7 mouse cellular contexts compared by ENCODE assay signal in genomic region chr19:4439161-4439801, GRCm38 (mm10). TPM values are rescaled to one million over a fixed set of nuclear protein-coding genes. Genes with fewer than 3 reads are reported as not detected.
DNase-seq lines count a peak whose midpoint lies in the region; ATAC-seq and TF ChIP-seq lines count a peak whose summit lies in the region.

TSS of gene Rhod (minus strand) at chr19:4439432.

- in situ Hi-C loops in CH12.LX (cut with MboI; ENCODE audit: low pct_ligation_motif_present, low pct_unique_long_range_greater_than_20kb, low sequenced_read_pairs) = no loop called here

- TF ChIP-seq EP300 in CH12.LX (IDR thresholded peaks at IDR 0.05; ENCODE audit: low read length) = no peak
- TF ChIP-seq EP300 in liver, embryonic 14.5 days (IDR thresholded peaks at IDR 0.05; ENCODE audit: low read depth) = no peak

- WGBS in liver, embryonic 14.5 days (ENCODE audit: insufficient replicate concordance) = 3% methylated on average over 48 of the region's 51 CpGs
- under 1% methylated on average over 50 of the region's 51 CpGs for WGBS in neural tube, embryonic 14.5 days

- 0 out of 4 replicates have a peak, but pooled peaks of 1 of the 2 experiments have one; percentile 13 for TF ChIP-seq CTCF in CH12.LX (conservative IDR thresholded peaks at IDR 0.05 in 1 of 2, IDR thresholded peaks at IDR 0.05 in 1 of 2; ENCODE audit: low read depth in 2 of 2, low read length in 2 of 2)
- TF ChIP-seq CTCF in gastrocnemius, adult 2 months (IDR thresholded peaks at IDR 0.05) = 0 out of 2 replicates have a peak, but pooled peaks have one; percentile 8
- 0 out of 2 replicates have a peak, but pooled peaks have one; percentile 2 for TF ChIP-seq CTCF in liver, embryonic 14.5 days (IDR thresholded peaks at IDR 0.05; ENCODE audit: low read depth)

- peak; percentile 40 for ATAC-seq in liver, embryonic 14.5 days (ENCODE audit: insufficient read depth)
- peak; percentile 55 for ATAC-seq in neural tube, embryonic 14.5 days (ENCODE audit: low read depth)

- H3K4me3 ChIP-seq in CH12.LX (replicated peaks in 1 of 3; ENCODE audit: low read depth in 2 of 3, low read length in 2 of 3, poor library complexity in 1 of 3) = peak within 1 kb of the TSS; percentile 73 to 89 (median 84)
- peak within 1 kb of the TSS; percentile 81 for H3K4me3 ChIP-seq in gastrocnemius, adult 2 months
- H3K4me3 ChIP-seq in liver, embryonic 14.5 days (ENCODE audit: insufficient read depth in 1 of 2, low read depth in 2 of 2, low read length in 2 of 2) = peak within 1 kb of the TSS; percentile 46 to 55
- peak within 1 kb of the TSS; percentile 42 for H3K4me3 ChIP-seq in neural tube, embryonic 14.5 days (ENCODE audit: low read depth, low read length)

- H3K36me3 ChIP-seq in CH12.LX (replicated peaks in 1 of 2; ENCODE audit: control insufficient read depth in 1 of 2, insufficient read depth in 1 of 2, low read length in 1 of 2) = peaks cover 0 to 29% of the 10 kb centered on the region in 2 experiments
- no peaks in the 10 kb centered on the region for H3K36me3 ChIP-seq in liver, embryonic 14.5 days (replicated peaks; ENCODE audit: control insufficient read depth, insufficient read depth, low read depth)
- no peaks in the 10 kb centered on the region for H3K36me3 ChIP-seq in neural tube, embryonic 14.5 days (ENCODE audit: control insufficient read depth, insufficient read depth, low read length)

- peaks cover 10 to 38% of the 10 kb centered on the region in 2 experiments for H3K4me1 ChIP-seq in CH12.LX (ENCODE audit: control insufficient read depth in 1 of 2, insufficient read depth in 2 of 2)
- H3K4me1 ChIP-seq in liver, embryonic 14.5 days (replicated peaks; ENCODE audit: control insufficient read depth in 2 of 2, insufficient read depth in 2 of 2, low read length in 1 of 2) = peaks cover 0 to 8% of the 10 kb centered on the region in 2 experiments; a peak in 2 of 4 replicates
- H3K4me1 ChIP-seq in neural tube, embryonic 14.5 days (ENCODE audit: control insufficient read depth, insufficient read depth, low read length) = peaks cover 4% of the 10 kb centered on the region; the same call in 1 of the 2 replicates

- peaks cover 20% of the 10 kb centered on the region for H3K9me3 ChIP-seq in CH12.LX (replicated peaks; ENCODE audit: low read length)
- no peaks in the 10 kb centered on the region for H3K9me3 ChIP-seq in liver, embryonic 14.5 days (ENCODE audit: control insufficient read depth, low read length)
- H3K9me3 ChIP-seq in neural tube, embryonic 14.5 days (ENCODE audit: control insufficient read depth, low read length) = no peaks in the 10 kb centered on the region

- dilution Hi-C loops in CH12.LX (cut with MboI; ENCODE audit: extremely low pct_ligation_motif_present, extremely low pct_unique_long_range_greater_than_20kb, low sequenced_read_pairs) = no loop called here

- peak within 1 kb of the TSS; percentile 51; the same call in 1 of the 2 replicates for H3K27ac ChIP-seq in CH12.LX (ENCODE audit: insufficient read depth, low read depth)
- peak within 1 kb of the TSS; percentile 68 for H3K27ac ChIP-seq in gastrocnemius, adult 2 months
- H3K27ac ChIP-seq in liver, embryonic 14.5 days = no peak within 1 kb of the TSS
- H3K27ac ChIP-seq in neural tube, embryonic 14.5 days (ENCODE audit: low read depth, low read length) = no peak within 1 kb of the TSS

- peak; percentile 33; the same call in 1 of the 2 replicates for TF ChIP-seq POLR2A in CH12.LX (IDR thresholded peaks at IDR 0.05; ENCODE audit: low read depth, low read length)

- TF ChIP-seq RAD21 in CH12.LX (IDR thresholded peaks at IDR 0.05; ENCODE audit: low read depth, low read length) = no peak

- peak within 1 kb of the TSS; percentile 94 for H3K4me2 ChIP-seq in CH12.LX (ENCODE audit: insufficient read depth, low read depth, poor library complexity, severe bottlenecking)
- peak within 1 kb of the TSS; percentile 32 for H3K4me2 ChIP-seq in liver, embryonic 14.5 days (ENCODE audit: low read depth)
- H3K4me2 ChIP-seq in neural tube, embryonic 14.5 days (ENCODE audit: low read depth, low read length) = peak within 1 kb of the TSS; percentile 72

- H3K79me2 ChIP-seq in CH12.LX (replicated peaks; ENCODE audit: control insufficient read depth, extremely low read depth, insufficient read depth, poor library complexity, severe bottlenecking) = no peaks in the 10 kb centered on the region

- intact Hi-C loops in gastrocnemius, adult 2 months (cut with DNase I) = no loop called here

- peak within 1 kb of the TSS; percentile 68 for H3K9ac ChIP-seq in CH12.LX (ENCODE audit: insufficient read depth, low read depth)
- no peak within 1 kb of the TSS for H3K9ac ChIP-seq in liver, embryonic 14.5 days (replicated peaks)
- peak within 1 kb of the TSS; percentile 48; the same call in 1 of the 2 replicates for H3K9ac ChIP-seq in neural tube, embryonic 14.5 days (replicated peaks; ENCODE audit: low read depth, low read length)

- no peaks in the 10 kb centered on the region for H3K27me3 ChIP-seq in CH12.LX (replicated peaks)
- H3K27me3 ChIP-seq in liver, embryonic 14.5 days (ENCODE audit: control insufficient read depth, insufficient read depth, low read length) = peaks cover 33% of the 10 kb centered on the region
- peaks cover 5% of the 10 kb centered on the region; the same call in 1 of the 2 replicates for H3K27me3 ChIP-seq in neural tube, embryonic 14.5 days (ENCODE audit: control insufficient read depth, insufficient read depth, low read length)

- DNase-seq in CH12.LX (ENCODE audit: extremely low read depth) = peak; percentile 33
- DNase-seq in adrenal gland, adult 2 months = peak; percentile 89
- peak; percentile 68 for DNase-seq in gastrocnemius, adult 2 months
- peak; percentile 57 for DNase-seq in induced T-regulatory cell, adult 2 months (ENCODE audit: low read depth)
- DNase-seq in liver, embryonic 14.5 days (ENCODE audit: low read depth in 3 of 3, low spot score in 3 of 3) = no peak
- DNase-seq in left cerebral cortex, adult 9 months (ENCODE audit: low spot score in 2 of 2) = no peak

TF ChIP-seq in CH12.LX, 34 proteins besides CTCF, POLR2A, EP300 and RAD21:
- TF ChIP-seq ELF1 (IDR thresholded peaks at IDR 0.05; ENCODE audit: low read depth, low read length) (0 out of 2 replicates have a peak, but pooled peaks have one; percentile 5), BHLHE40 (IDR thresholded peaks at IDR 0.05; ENCODE audit: low read depth, low read length) (peak; percentile 15), ZC3H11A (IDR thresholded peaks at IDR 0.05; ENCODE audit: low read depth, low read length) (no peak), MXI1 (IDR thresholded peaks at IDR 0.05; ENCODE audit: low read depth, low read length) (no peak), MYC (IDR thresholded peaks at IDR 0.05; ENCODE audit: low read depth, low read length) (no peak), USF1 (IDR thresholded peaks at IDR 0.05; ENCODE audit: low read depth, low read length) (no peak), ETS1 (conservative IDR thresholded peaks at IDR 0.05; ENCODE audit: low read depth, low read length) (no peak), GABPA (IDR thresholded peaks at IDR 0.05; ENCODE audit: insufficient replicate concordance, low read depth, low read length) (no peak), UBTF (IDR thresholded peaks at IDR 0.05; ENCODE audit: low read depth, low read length) (peak; percentile 51; the same call in 1 of the 2 replicates), IRF4 (IDR thresholded peaks at IDR 0.05; ENCODE audit: low read depth, low read length) (peak; percentile 22; the same call in 1 of the 2 replicates), CHD1 (IDR thresholded peaks at IDR 0.05; ENCODE audit: low read depth, low read length) (no peak), MEF2A (IDR thresholded peaks at IDR 0.05; ENCODE audit: borderline replicate concordance, low read depth, low read length) (0 out of 2 replicates have a peak, but pooled peaks have one; percentile 2), TBP (conservative IDR thresholded peaks at IDR 0.05; ENCODE audit: low read depth, low read length) (no peak), CHD2 (IDR thresholded peaks at IDR 0.05; ENCODE audit: low read length) (no peak), RCOR1 (conservative IDR thresholded peaks at IDR 0.05; ENCODE audit: low read depth, low read length) (no peak), PAX5 (IDR thresholded peaks at IDR 0.05; ENCODE audit: low read length) (no peak), USF2 (conservative IDR thresholded peaks at IDR 0.05; ENCODE audit: low read depth, low read length) (no peak), NELFE (IDR thresholded peaks at IDR 0.05; ENCODE audit: low read depth, low read length) (no peak), SMC3 (IDR thresholded peaks at IDR 0.05; ENCODE audit: low read depth, low read length) (no peak), ZNF384 (IDR thresholded peaks at IDR 0.05; ENCODE audit: low read depth, low read length) (no peak), SIN3A (IDR thresholded peaks at IDR 0.05; ENCODE audit: low read length) (no peak; the same call in 1 of the 2 replicates), TCF12 (IDR thresholded peaks at IDR 0.05; ENCODE audit: low read depth, low read length) (no peak; the same call in 1 of the 2 replicates), E2F4 (IDR thresholded peaks at IDR 0.05; ENCODE audit: insufficient replicate concordance, low read depth, low read length) (no peak), ZKSCAN1 (IDR thresholded peaks at IDR 0.05; ENCODE audit: borderline replicate concordance, low read depth, low read length) (peak; percentile 68), NRF1 (IDR thresholded peaks at IDR 0.05; ENCODE audit: low read depth, low read length) (no peak)

RNA-seq across cellular contexts. Expression of gene Rhod, which starts in this region (rescaled TPM):
- total RNA-seq in CH12.LX (2012; rRNA removed) (14.9 and 19.3 TPM in 2 replicates), CH12.LX (2014; rRNA removed) (16.6 and 20.1 TPM in 2 replicates)
- 14.4 and 15.3 TPM in 2 replicates for polyA plus RNA-seq in CH12.LX (2012; ENCODE audit: insufficient read length, low read depth)
- 10 to 100 TPM; 25.7 to 36.4 TPM for total RNA-seq in adrenal gland, adult 2 months (2021)
- polyA plus RNA-seq in adrenal gland, adult 2 months (2012; rRNA removed) = 35.2 and 39.5 TPM in 2 replicates
- total RNA-seq in gastrocnemius, adult 2 months (2021) = under 1 TPM; 0.28 to 0.73 TPM
- 3.8 and 5.3 TPM in 2 replicates for polyA plus RNA-seq in liver, embryonic 14.5 days (2012; rRNA removed)
- 6.2 and 6.4 TPM in 2 replicates for polyA plus RNA-seq in liver, embryonic 14.5 days (2014; fragmentation: Nextera tagmentation; extraction: Ambion mirVana)
- polyA plus RNA-seq in neural tube, embryonic 14.5 days (2014; fragmentation: Nextera tagmentation; extraction: Ambion mirVana) = 2.6 and 6.1 TPM in 2 replicates

Comparison
In these comparisons a context has a peak if more than half of its experiments do, and no peak if none do; other contexts are left out.
1. RNA of gene Rhod (total RNA-seq): 25.7 to 36.4 TPM in adrenal gland, adult 2 months and 14.9 to 20.1 TPM in CH12.LX; 0.28 to 0.73 TPM in gastrocnemius, adult 2 months; every median in the first group is over 4 times any median in the second.
2. Peak in DNase-seq, H3K4me3 ChIP-seq and H3K27ac ChIP-seq in gastrocnemius, adult 2 months; RNA of the gene not detected or under 1 TPM.
3. DNase-seq: peak in CH12.LX (single experiment), adrenal gland, adult 2 months (single experiment) and induced T-regulatory cell, adult 2 months (single experiment); none in liver, embryonic 14.5 days (0 of 3) and left cerebral cortex, adult 9 months (0 of 2).
4. H3K4me2 ChIP-seq: peak in every context shown above with its lines; median percentile 94 in CH12.LX; 72 in neural tube, embryonic 14.5 days; 32 in liver, embryonic 14.5 days.
5. Peak in every context shown above with its lines, with median percentiles within 50 percentile points of each other: H3K4me3 ChIP-seq.